Mouse (Mus musculus): ENCODE measurements around the gene Macrod2.

The Macrod2 gene

GRCm38 (mm10) chr2:142230985-142231549 is 1836.0 kb downstream of the Macrod2 start:
- DNase-seq (ENCODE audit: low spot score): no peak

DNA sequence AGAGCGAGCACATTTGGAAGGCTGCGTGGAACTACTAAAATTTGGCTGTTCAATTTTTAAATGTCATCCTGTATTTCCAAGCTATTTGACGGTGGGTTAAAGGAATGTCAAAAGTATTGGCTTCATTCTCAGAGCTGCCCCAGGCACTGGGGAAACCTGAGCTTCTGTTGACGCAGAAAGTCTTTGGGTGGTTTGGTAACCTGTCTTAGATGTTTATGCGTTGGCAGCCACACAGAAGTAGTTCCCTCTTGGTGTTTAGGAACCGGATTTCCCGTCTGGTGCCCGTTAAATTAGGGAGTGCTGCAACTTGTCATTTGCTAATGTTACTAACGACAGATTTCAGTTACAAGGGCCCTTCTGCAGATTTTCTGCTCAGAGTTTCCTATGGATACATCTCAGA is 1837.7 kb downstream of the Macrod2 start:
- DNase-seq (ENCODE audit: low spot score): no peak

DNA sequence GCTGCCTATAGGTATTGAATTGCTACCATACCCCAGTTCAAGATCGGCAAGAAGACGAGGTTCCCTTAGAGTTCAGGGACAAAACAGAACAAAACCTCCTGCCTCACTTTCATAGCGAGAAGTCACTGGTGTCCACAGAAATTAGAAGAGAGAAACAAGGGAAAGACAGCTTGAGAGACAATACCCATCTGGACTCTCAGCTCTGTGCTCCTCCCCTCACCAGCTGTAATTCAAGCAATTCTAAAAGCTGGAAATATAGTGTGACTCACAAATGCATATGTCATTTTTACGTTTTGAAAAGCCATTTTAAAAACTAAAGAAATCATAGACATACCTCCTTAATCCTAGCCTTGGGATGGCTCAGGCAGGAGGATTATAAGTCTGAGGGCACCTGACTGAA is 1848.4 kb downstream of the Macrod2 start:
- no peak for DNase-seq (ENCODE audit: low spot score)

GRCm38 (mm10) chr2:142250383-142250782 is 1855.3 kb downstream of the Macrod2 start:
- no peak for DNase-seq (ENCODE audit: low spot score)

GRCm38 (mm10) chr2:142251518-142251917 is 1856.4 kb downstream of the Macrod2 start:
- no peak for DNase-seq (ENCODE audit: low spot score)

DNA sequence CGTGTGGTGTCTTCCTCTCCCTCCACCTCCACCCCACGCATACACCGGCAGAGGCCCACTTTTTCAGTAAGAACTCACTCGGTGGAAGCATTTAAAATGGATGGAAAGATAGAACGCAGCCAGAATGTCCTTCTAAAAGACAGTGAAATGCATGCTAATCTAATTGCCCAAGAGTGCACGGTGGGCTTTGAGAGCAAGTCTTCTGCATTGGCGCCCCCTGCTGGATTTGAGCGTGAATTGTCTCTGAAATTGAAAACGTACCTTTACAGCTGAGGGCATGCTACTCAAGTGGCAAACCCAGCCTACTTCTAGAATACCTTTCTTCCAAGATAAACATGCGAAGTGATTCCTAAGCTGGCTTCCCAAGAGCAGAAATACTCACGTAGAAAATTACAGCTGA is 1858.8 kb downstream of the Macrod2 start:
- peak; percentile 72 for DNase-seq (ENCODE audit: low spot score)

DNA sequence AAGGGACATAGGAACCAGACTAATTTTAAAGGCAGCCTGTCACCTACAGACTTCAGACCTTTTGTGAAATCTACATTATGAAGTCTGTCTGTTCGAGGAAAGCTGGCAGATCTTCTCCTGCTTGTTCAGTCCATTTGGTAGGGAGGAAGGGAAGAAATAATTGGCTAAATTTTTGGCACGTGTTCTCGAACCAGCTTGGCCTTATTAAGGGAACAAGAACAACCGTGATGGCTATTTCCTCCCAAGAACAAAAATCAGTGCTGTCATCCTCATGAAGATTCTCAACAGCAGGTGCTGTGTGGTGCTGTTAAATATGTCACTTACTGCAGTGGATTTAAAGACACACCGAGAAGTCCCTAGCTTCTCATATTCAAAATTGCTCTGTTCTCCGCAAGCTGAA is 1859.5 kb downstream of the Macrod2 start:
- no peak for DNase-seq (ENCODE audit: low spot score)

- DNase-seq (ENCODE audit: low spot score): no peak
These were observed 1862.4 kb downstream of the Macrod2 start for GRCm38 (mm10) chr2:142257501-142257900.

DNA sequence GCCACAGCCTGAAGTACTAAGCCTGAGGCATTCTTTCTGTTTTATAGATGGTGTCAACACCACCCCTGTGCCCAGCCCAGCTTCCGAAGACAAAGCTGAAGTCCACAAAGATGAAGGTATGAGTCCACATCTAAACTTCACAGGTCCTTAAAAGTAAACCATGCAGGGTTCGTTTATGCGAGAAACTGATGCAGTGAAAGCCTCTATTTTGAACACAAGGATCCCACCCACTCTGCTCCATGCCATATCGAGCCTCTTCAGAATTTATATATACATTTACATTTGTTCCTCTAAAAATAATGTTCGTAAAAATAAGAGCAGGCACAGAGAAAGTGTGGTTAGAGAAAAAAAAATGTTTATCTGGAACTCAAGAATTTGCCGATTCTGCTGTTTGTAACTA is 1865.9 kb downstream of the Macrod2 start:
- no peak for DNase-seq (ENCODE audit: low spot score)

- no peak for DNase-seq (ENCODE audit: low spot score)
These were observed 1869.6 kb downstream of the Macrod2 start for GRCm38 (mm10) chr2:142264697-142265096.

GRCm38 (mm10) chr2:142267836-142268235 is 1872.7 kb downstream of the Macrod2 start:
- no peak for DNase-seq (ENCODE audit: low spot score)

DNA sequence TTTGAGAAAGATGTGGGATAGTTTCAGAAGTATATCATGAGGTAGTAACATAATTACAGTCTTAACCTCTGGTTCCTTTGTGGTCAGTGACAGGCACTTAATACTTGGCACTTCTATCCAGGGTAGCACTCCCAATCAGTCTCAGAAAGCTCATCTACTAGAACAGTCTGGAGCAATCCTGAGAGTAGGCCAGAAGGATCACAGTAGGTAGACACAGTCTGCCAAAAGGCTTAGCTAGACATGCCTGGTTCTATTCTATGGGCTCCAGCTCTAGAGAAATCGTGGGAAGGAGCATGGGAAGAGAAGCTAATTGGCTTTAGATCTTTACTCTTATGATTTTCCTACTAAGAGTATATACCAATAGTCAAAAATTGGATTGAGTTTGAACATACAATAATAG is 1891.7 kb downstream of the Macrod2 start:
- DNase-seq (ENCODE audit: low spot score): no peak

GRCm38 (mm10) chr2:142294831-142295230 is 1899.7 kb downstream of the Macrod2 start:
- no peak for DNase-seq (ENCODE audit: low spot score)

DNA sequence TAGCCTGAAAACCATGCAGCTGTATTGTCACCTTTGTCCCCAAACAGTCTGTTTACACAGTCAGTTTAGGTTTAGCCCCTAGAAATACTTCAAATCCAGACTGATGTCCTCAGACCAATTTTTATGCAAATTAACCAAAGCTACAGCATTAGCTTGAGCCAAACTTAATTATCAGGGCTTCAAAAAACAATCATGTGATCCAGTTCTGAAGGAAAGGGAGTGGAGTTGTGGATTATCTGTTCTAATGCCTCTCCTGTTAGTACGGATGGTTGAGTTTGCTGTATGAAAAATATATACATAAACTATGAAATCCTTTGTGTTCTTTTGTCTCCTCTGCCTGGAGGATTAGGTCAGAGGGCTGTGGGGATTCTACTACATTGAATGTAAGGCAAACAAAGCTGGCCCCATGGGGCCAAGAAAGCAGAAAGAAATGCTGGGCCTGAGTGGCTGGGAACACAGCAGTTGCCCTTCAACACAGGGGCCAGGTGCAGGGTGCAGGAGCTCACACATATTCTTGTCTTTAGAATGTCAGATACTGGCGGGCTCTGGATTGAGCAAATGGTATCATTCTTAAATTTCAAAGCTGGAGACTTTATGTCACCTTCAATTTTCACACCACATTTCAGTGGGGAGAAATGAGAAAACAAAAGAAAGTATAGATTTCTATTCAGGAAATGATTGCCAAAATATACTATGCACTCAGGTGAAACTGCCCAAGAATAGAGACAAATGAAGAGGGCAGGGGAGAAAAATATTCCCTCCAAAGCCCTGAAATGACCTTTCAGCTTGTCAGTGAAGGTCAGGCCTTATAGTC is 1908.2 kb downstream of the Macrod2 start:
- no peak for DNase-seq (ENCODE audit: low spot score)

- no peak for DNase-seq (ENCODE audit: low spot score)
These were observed 1908.7 kb downstream of the Macrod2 start for GRCm38 (mm10) chr2:142303912-142304182.

DNA sequence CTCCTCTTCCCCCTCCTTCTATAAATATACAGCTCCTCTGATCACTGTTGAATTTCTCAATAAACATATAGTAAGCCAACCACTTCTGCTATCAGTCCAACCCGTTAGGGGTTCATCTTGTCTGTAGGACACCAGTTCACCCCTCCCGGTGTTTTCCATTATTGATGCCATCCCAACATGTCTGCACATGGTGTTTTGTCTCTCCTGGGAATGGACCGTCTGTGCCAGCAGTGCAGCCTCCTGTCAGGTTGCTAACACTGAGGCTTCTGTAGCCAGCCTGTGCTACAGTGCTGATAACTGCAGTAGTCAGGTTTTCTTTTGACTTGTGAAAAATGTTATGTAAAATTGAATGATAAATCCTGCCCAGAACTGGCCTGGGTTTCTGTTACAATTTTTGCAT is 1928.0 kb downstream of the Macrod2 start:
- no peak for DNase-seq (ENCODE audit: low spot score)

GRCm38 (mm10) chr2:142326737-142327136 is 1931.6 kb downstream of the Macrod2 start:
- DNase-seq (ENCODE audit: low spot score): no peak

DNA sequence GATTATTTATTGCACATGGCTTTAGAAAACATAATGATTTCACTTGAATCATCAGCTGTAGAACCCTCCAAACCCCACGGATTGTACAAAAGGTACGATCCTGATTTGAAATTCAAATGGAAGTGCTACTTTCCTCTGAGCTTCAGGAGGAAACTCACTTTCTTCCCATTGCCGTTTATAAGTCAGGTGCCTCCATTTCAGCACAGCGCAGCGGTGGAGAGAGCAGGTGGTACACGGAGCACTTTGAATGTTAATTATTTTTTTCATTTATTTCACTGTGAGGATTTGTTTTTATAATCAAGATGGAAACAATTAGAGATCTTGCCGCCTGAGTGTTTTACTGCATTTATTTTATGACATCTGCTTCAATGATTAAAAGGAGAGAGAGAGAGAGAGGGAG is 1934.7 kb downstream of the Macrod2 start:
- DNase-seq (ENCODE audit: low spot score): no peak

GRCm38 (mm10) chr2:142334441-142335102 is 1939.5 kb downstream of the Macrod2 start:
- no peak for DNase-seq (ENCODE audit: low spot score)

DNA sequence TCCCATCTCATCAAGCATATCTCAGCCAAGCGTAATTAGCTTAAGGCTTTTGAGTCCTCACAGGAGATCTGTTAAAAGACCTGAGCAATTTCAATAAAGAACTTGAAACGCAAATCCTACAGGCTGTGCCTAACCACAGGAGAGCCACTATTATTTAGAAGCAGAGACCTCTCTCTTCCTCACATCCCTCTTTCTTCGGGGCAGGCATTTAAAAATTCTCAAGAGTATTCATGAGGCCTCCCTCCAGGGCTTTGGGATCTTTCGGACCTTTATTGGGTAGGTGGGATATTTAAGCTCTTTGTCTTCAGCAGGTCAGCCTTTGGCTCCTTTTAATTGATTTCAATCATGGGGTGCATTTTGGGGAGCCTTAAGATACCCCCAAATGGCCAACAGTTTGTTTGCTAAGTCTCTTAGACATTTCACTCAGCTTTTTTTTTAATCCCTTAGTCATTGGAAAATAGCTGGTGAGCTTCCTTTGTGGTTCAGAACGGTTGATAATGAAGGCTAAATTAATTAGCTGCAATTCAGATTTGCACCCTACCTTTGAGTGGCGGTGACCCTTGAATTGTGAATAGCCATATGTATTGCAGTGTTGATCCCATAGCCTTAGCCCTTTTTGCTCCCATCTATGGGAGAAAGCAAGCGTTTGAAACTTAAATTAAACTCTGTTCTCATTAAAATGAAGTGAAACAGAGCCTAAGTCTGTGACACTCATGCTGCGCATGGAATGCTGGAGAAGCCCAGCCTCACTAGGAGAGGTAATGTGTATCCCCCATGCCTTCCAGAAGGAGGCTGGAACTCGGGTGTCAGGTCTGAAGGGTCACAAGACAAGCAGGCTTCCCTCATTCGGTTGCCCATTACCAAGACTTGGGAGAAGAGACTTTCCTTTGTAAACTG is 1940.2 kb downstream of the Macrod2 start:
- DNase-seq (ENCODE audit: low spot score): no peak

DNA sequence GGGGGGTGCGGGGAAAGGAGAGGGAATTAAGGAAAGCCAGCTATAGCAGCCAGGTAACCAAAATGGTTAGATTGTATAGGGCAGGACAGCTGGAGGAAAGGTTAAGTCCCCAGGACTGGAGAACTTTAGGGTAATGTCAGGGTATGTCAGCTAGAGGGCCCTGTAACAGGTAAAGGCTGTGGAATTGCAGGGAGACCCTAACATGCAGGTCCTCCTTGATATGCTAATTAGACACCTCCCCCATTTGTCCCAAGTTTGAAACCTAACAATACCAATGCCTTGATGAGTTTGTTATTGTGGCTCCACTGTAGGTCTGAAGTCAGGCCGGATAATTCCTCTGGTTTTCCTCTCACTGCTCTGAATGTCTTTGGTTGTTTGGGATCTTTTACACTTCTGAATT is 1948.9 kb downstream of the Macrod2 start:
- no peak for DNase-seq (ENCODE audit: low spot score)

- no peak for DNase-seq (ENCODE audit: low spot score)
These were observed 1949.6 kb downstream of the Macrod2 start for GRCm38 (mm10) chr2:142344758-142345157.

DNA sequence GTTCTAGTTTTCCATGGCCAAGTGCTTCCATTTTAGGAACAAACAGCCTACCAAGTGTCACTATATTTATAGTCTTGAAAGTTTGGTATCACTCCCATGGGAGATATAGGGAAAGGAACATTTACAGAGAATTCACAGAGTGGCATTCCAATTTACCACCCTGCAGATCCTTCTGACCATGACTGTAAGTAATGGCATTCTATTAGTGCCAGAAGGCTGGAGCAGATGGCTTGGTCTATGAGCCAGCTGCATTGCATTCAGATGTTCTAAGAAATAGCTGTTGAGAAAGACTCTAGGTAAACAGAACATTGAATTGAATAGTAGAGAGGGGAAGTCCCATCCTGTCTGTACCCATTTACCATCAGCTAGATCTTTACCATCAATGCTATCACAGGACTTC is 1954.7 kb downstream of the Macrod2 start:
- no peak for DNase-seq (ENCODE audit: low spot score)

Measured in left cerebral cortex, adult 11 months (tissue).